ENCODE assay signal across 21 mouse cellular contexts in genomic region chr16:10637898-10638297, GRCm38 (mm10).
A peak's percentile ranks its signal among the peaks of the same experiment; 100 is the strongest.
DNase-seq lines count a peak whose midpoint lies in the region; ATAC-seq lines count a peak whose summit lies in the region.
"Had no signal": no experiment of that assay in that cellular context is flagged by ENCODE, and none has a peak within 500 bp of the region (broad histone marks: within the 10 kb centered on the region; RNA-seq: fewer than 3 reads in every experiment).

No protein-coding gene starts in this region.

- DNase-seq in hindbrain, embryonic 10.5 days (ENCODE audit: low spot score) = no peak
- DNase-seq in lung, postnatal 25 days (ENCODE audit: low spot score) = no peak
- no peak for DNase-seq in embryonic facial prominence, embryonic 10.5 days (ENCODE audit: low spot score)
- no peak for DNase-seq in spleen, adult 12 weeks (ENCODE audit: low spot score)
- DNase-seq: adrenal gland, postnatal 25 days; cerebellum, adult 9-10 months; forebrain, postnatal 0 days; gastrocnemius, postnatal 14 days; heart, adult 18-20 months; heart, postnatal 14 days; lung, adult 18-20 months had no signal

- ATAC-seq in hindbrain, embryonic 13.5 days (ENCODE audit: low FRiP score) = no peak
- no peak for ATAC-seq in lung, embryonic 15.5 days (ENCODE audit: borderline replicate concordance, extremely low read depth, low FRiP score, low TSS enrichment)
- no peak for ATAC-seq in limb, embryonic 13.5 days (ENCODE audit: low FRiP score, low read depth)
- ATAC-seq in intestine, embryonic 15.5 days = no peak
- ATAC-seq: forebrain, postnatal 0 days; intestine, postnatal 0 days; midbrain, embryonic 15.5 days had no signal

- no peak overlapping the region for H3K4me3 ChIP-seq in hindbrain, embryonic 10.5 days
- H3K4me3 ChIP-seq in hindbrain, embryonic 13.5 days = no peak overlapping the region
- H3K4me3 ChIP-seq in lung, embryonic 15.5 days = no peak overlapping the region
- no peak overlapping the region for H3K4me3 ChIP-seq in embryonic facial prominence, embryonic 10.5 days
- H3K4me3 ChIP-seq in limb, embryonic 13.5 days = no peak overlapping the region
- no peak overlapping the region for H3K4me3 ChIP-seq in intestine, embryonic 15.5 days (replicated peaks)
- H3K4me3 ChIP-seq: heart, embryonic 13.5 days; hindbrain, embryonic 15.5 days; left cerebral cortex, adult 2 months; midbrain, embryonic 15.5 days had no signal

- WGBS in hindbrain, embryonic 10.5 days = 62% methylated on average over 3 of the region's 3 CpGs
- WGBS in hindbrain, embryonic 13.5 days = 79% methylated on average over 3 of the region's 3 CpGs
- WGBS in lung, embryonic 15.5 days = 60% methylated on average over 3 of the region's 3 CpGs
- WGBS in embryonic facial prominence, embryonic 10.5 days = 59% methylated on average over 3 of the region's 3 CpGs
- WGBS in limb, embryonic 13.5 days = 49% methylated on average over 3 of the region's 3 CpGs
- WGBS in intestine, embryonic 15.5 days = 40% methylated on average over 3 of the region's 3 CpGs

- H3K9me3 ChIP-seq in hindbrain, embryonic 10.5 days = no peaks in the 10 kb centered on the region
- no peaks in the 10 kb centered on the region for H3K9me3 ChIP-seq in hindbrain, embryonic 13.5 days
- no peaks in the 10 kb centered on the region for H3K9me3 ChIP-seq in lung, embryonic 15.5 days
- H3K9me3 ChIP-seq in embryonic facial prominence, embryonic 10.5 days = no peaks in the 10 kb centered on the region
- no peaks in the 10 kb centered on the region for H3K9me3 ChIP-seq in limb, embryonic 13.5 days
- no peaks in the 10 kb centered on the region for H3K9me3 ChIP-seq in intestine, embryonic 15.5 days
- H3K9me3 ChIP-seq: heart, embryonic 13.5 days; hindbrain, embryonic 15.5 days; midbrain, embryonic 15.5 days had no signal

- no peak overlapping the region for H3K9ac ChIP-seq in hindbrain, embryonic 13.5 days
- no peak overlapping the region for H3K9ac ChIP-seq in lung, embryonic 15.5 days
- H3K9ac ChIP-seq in limb, embryonic 13.5 days = no peak overlapping the region
- no peak overlapping the region for H3K9ac ChIP-seq in intestine, embryonic 15.5 days
- H3K9ac ChIP-seq: forebrain, postnatal 0 days; heart, embryonic 13.5 days; hindbrain, embryonic 15.5 days; midbrain, embryonic 15.5 days had no signal

- no peaks in the 10 kb centered on the region for H3K27me3 ChIP-seq in hindbrain, embryonic 10.5 days (ENCODE audit: insufficient read depth, poor library complexity, severe bottlenecking)
- H3K27me3 ChIP-seq in hindbrain, embryonic 13.5 days = no peaks in the 10 kb centered on the region
- no peaks in the 10 kb centered on the region for H3K27me3 ChIP-seq in lung, embryonic 15.5 days
- no peaks in the 10 kb centered on the region for H3K27me3 ChIP-seq in embryonic facial prominence, embryonic 10.5 days (replicated peaks; ENCODE audit: low read depth, poor library complexity, severe bottlenecking)
- no peaks in the 10 kb centered on the region for H3K27me3 ChIP-seq in limb, embryonic 13.5 days
- H3K27me3 ChIP-seq in intestine, embryonic 15.5 days (replicated peaks) = no peaks in the 10 kb centered on the region
- H3K27me3 ChIP-seq: heart, embryonic 13.5 days; hindbrain, embryonic 15.5 days; midbrain, embryonic 15.5 days had no signal

- no peaks in the 10 kb centered on the region for H3K36me3 ChIP-seq in hindbrain, embryonic 10.5 days
- peaks cover 16% of the 10 kb centered on the region for H3K36me3 ChIP-seq in hindbrain, embryonic 13.5 days
- H3K36me3 ChIP-seq in lung, embryonic 15.5 days = no peaks in the 10 kb centered on the region
- no peaks in the 10 kb centered on the region for H3K36me3 ChIP-seq in embryonic facial prominence, embryonic 10.5 days (replicated peaks)
- H3K36me3 ChIP-seq in limb, embryonic 13.5 days = no peaks in the 10 kb centered on the region
- no peaks in the 10 kb centered on the region for H3K36me3 ChIP-seq in intestine, embryonic 15.5 days
- H3K36me3 ChIP-seq: midbrain, embryonic 15.5 days had no signal

- no peak overlapping the region for H3K4me2 ChIP-seq in hindbrain, embryonic 13.5 days
- no peak overlapping the region for H3K4me2 ChIP-seq in lung, embryonic 15.5 days
- no peak overlapping the region for H3K4me2 ChIP-seq in limb, embryonic 13.5 days (replicated peaks)
- no peak overlapping the region for H3K4me2 ChIP-seq in intestine, embryonic 15.5 days (replicated peaks)
- H3K4me2 ChIP-seq: heart, embryonic 13.5 days; hindbrain, embryonic 15.5 days; liver, embryonic 11.5 days; midbrain, embryonic 15.5 days had no signal

- peaks cover 19% of the 10 kb centered on the region for H3K4me1 ChIP-seq in hindbrain, embryonic 10.5 days (replicated peaks)
- H3K4me1 ChIP-seq in hindbrain, embryonic 13.5 days (replicated peaks) = 0 out of 2 replicates have a peak, but pooled peaks cover 11% of the 10 kb centered on the region
- H3K4me1 ChIP-seq in lung, embryonic 15.5 days = peaks cover 18% of the 10 kb centered on the region
- H3K4me1 ChIP-seq in embryonic facial prominence, embryonic 10.5 days = peaks cover 29% of the 10 kb centered on the region
- peaks cover 63% of the 10 kb centered on the region for H3K4me1 ChIP-seq in limb, embryonic 13.5 days
- H3K4me1 ChIP-seq in intestine, embryonic 15.5 days (replicated peaks) = no peaks in the 10 kb centered on the region
- H3K4me1 ChIP-seq: hindbrain, embryonic 15.5 days; midbrain, embryonic 15.5 days had no signal

- 0 out of 2 replicates have a peak overlapping the region, but pooled peaks have one; percentile 41 for H3K27ac ChIP-seq in hindbrain, embryonic 10.5 days
- no peak overlapping the region for H3K27ac ChIP-seq in hindbrain, embryonic 13.5 days
- H3K27ac ChIP-seq in lung, embryonic 15.5 days = 0 out of 2 replicates have a peak overlapping the region, but pooled peaks have one; percentile 50
- peak overlapping the region; percentile 54 for H3K27ac ChIP-seq in embryonic facial prominence, embryonic 10.5 days (replicated peaks)
- H3K27ac ChIP-seq in limb, embryonic 13.5 days = 0 out of 2 replicates have a peak overlapping the region, but pooled peaks have one; percentile 7
- H3K27ac ChIP-seq in intestine, embryonic 15.5 days = no peak overlapping the region
- H3K27ac ChIP-seq: heart, embryonic 13.5 days; hindbrain, embryonic 15.5 days; left cerebral cortex, adult 2 months; midbrain, embryonic 15.5 days had no signal

Comparison
In these comparisons a context has a peak if more than half of its experiments do, and no peak if none do; other contexts are left out.
1. H3K27ac ChIP-seq: peak in hindbrain, embryonic 10.5 days (single experiment), lung, embryonic 15.5 days (single experiment), embryonic facial prominence, embryonic 10.5 days (single experiment) and limb, embryonic 13.5 days (single experiment); none in hindbrain, embryonic 13.5 days (single experiment) and intestine, embryonic 15.5 days (single experiment).